Mouse (Mus musculus) heart, adult 10 weeks (tissue): ENCODE measurements around the gene Cypt4. TPM values are rescaled to one million over a fixed set of nuclear protein-coding genes. Genes with fewer than 3 reads are reported as not detected.

ENCODE experiments used
- polyA plus RNA-seq: library from polyadenylated mRNA; stranded (reverse); fragments of 350-450 nt; fragmentation: Illumina TruSeq; extraction: RNeasy Lipid Tissue Mini Kit (QIAGEN cat#74804); gene quantifications from one replicate; pipeline ENCODE4 v1.2.3, GENCODE M21; 2014; ENCODE audit warnings: low read depth, low replicate concordance

The Cypt4 gene
- not detected for polyA plus RNA-seq

GRCm38 (mm10) chr9:24624896-24625295 lies at the start of gene Cypt4:
Cypt4 (plus strand) TSS chr9:24625196.

Other genes starting within 250 kb of the Cypt4 start
- 7.5 TPM for gene Dpy19l1, start 122.1 kb upstream of the Cypt4 start, polyA plus RNA-seq
- not detected for gene Dpy19l2, start 71.1 kb downstream of the Cypt4 start, polyA plus RNA-seq
- gene Tbx20, start 149.1 kb downstream of the Cypt4 start, polyA plus RNA-seq: 36.3 TPM